Comparison of ENCODE assay signal across 11 mouse cellular contexts in genomic region chr13:28663459-28663858, GRCm38 (mm10).
A peak's percentile ranks its signal among the peaks of the same experiment; 100 is the strongest.
DNase-seq lines count a peak whose midpoint lies in the region; ATAC-seq and TF ChIP-seq lines count a peak whose summit lies in the region.
"Had no signal": no experiment of that assay in that cellular context is flagged by ENCODE, and none has a peak within 500 bp of the region (broad histone marks: within the 10 kb centered on the region; RNA-seq: fewer than 3 reads in every experiment).

No protein-coding gene starts in this region.

- no peaks in the 10 kb centered on the region for H3K9me3 ChIP-seq in hindbrain, embryonic 12.5 days (replicated peaks)
- no peaks in the 10 kb centered on the region for H3K9me3 ChIP-seq in lung, postnatal 0 days (ENCODE audit: low read length)
- H3K9me3 ChIP-seq in intestine, embryonic 16.5 days (ENCODE audit: control insufficient read depth, low read length): no peaks in the 10 kb centered on the region
- H3K9me3 ChIP-seq: embryonic facial prominence, embryonic 13.5 days; liver, embryonic 13.5 days; stomach, embryonic 15.5 days had no signal

- 6% methylated on average over 5 of the region's 5 CpGs for WGBS in hindbrain, embryonic 12.5 days
- WGBS in lung, postnatal 0 days: 11% methylated on average over 5 of the region's 5 CpGs
- 13% methylated on average over 5 of the region's 5 CpGs for WGBS in intestine, embryonic 16.5 days

- H3K27ac ChIP-seq in gastrocnemius, adult 2 months: no peak overlapping the region
- peak overlapping the region; percentile 86; the same call in 1 of the 2 replicates for H3K27ac ChIP-seq in hindbrain, embryonic 12.5 days
- no peak overlapping the region for H3K27ac ChIP-seq in lung, postnatal 0 days (ENCODE audit: low read length)
- H3K27ac ChIP-seq in intestine, embryonic 16.5 days (ENCODE audit: low read length): no peak overlapping the region
- H3K27ac ChIP-seq: liver, embryonic 13.5 days; stomach, embryonic 15.5 days had no signal

- no peaks in the 10 kb centered on the region for H3K36me3 ChIP-seq in hindbrain, embryonic 12.5 days
- no peaks in the 10 kb centered on the region for H3K36me3 ChIP-seq in lung, postnatal 0 days (ENCODE audit: insufficient read depth, low read length)
- no peaks in the 10 kb centered on the region for H3K36me3 ChIP-seq in intestine, embryonic 16.5 days (ENCODE audit: control insufficient read depth, insufficient read depth, low read length)
- H3K36me3 ChIP-seq: embryonic facial prominence, embryonic 13.5 days; liver, embryonic 13.5 days; stomach, embryonic 15.5 days had no signal

- no peak overlapping the region for H3K4me2 ChIP-seq in hindbrain, embryonic 12.5 days (replicated peaks)
- no peak overlapping the region for H3K4me2 ChIP-seq in lung, postnatal 0 days (replicated peaks; ENCODE audit: low read depth, low read length)
- no peak overlapping the region for H3K4me2 ChIP-seq in intestine, embryonic 16.5 days (ENCODE audit: low read depth, low read length)
- H3K4me2 ChIP-seq: embryonic facial prominence, embryonic 13.5 days; liver, embryonic 13.5 days; stomach, embryonic 15.5 days had no signal

- no peak overlapping the region for H3K4me3 ChIP-seq in gastrocnemius, adult 2 months
- no peak overlapping the region for H3K4me3 ChIP-seq in hindbrain, embryonic 12.5 days
- no peak overlapping the region for H3K4me3 ChIP-seq in lung, postnatal 0 days (ENCODE audit: low read depth, low read length)
- no peak overlapping the region for H3K4me3 ChIP-seq in intestine, embryonic 16.5 days (ENCODE audit: low read length)
- H3K4me3 ChIP-seq: embryonic facial prominence, embryonic 13.5 days; liver, embryonic 13.5 days; stomach, embryonic 15.5 days had no signal

- TF ChIP-seq CTCF in gastrocnemius, adult 2 months (IDR thresholded peaks at IDR 0.05): no peak
- TF ChIP-seq CTCF in brain, embryonic 14.5 days (IDR thresholded peaks at IDR 0.05; ENCODE audit: borderline replicate concordance, extremely low read depth, insufficient read depth, insufficient read length): no peak
- no peak for TF ChIP-seq CTCF in lung, postnatal 0 days (IDR thresholded peaks at IDR 0.05)

- H3K27me3 ChIP-seq in hindbrain, embryonic 12.5 days: no peaks in the 10 kb centered on the region
- H3K27me3 ChIP-seq in lung, postnatal 0 days (replicated peaks; ENCODE audit: insufficient read depth, low read length): no peaks in the 10 kb centered on the region
- no peaks in the 10 kb centered on the region for H3K27me3 ChIP-seq in intestine, embryonic 16.5 days (replicated peaks; ENCODE audit: control insufficient read depth, insufficient read depth, low read length)
- H3K27me3 ChIP-seq: embryonic facial prominence, embryonic 13.5 days; liver, embryonic 13.5 days; stomach, embryonic 15.5 days had no signal

- H3K9ac ChIP-seq in hindbrain, embryonic 12.5 days: no peak overlapping the region
- no peak overlapping the region for H3K9ac ChIP-seq in lung, postnatal 0 days (replicated peaks; ENCODE audit: low read depth)
- H3K9ac ChIP-seq in intestine, embryonic 16.5 days (ENCODE audit: low read depth, low read length): no peak overlapping the region
- H3K9ac ChIP-seq: embryonic facial prominence, embryonic 13.5 days; liver, embryonic 13.5 days; stomach, embryonic 15.5 days had no signal

- intact Hi-C loops in gastrocnemius, adult 2 months (cut with DNase I): no loop called here
- intact Hi-C loops in left cerebral cortex, postnatal 25 days (cut with DNase I): no loop called here

- TF ChIP-seq EP300 in lung, postnatal 0 days (IDR thresholded peaks at IDR 0.05): no peak

- no peak for TF ChIP-seq POLR2A in brain, embryonic 14.5 days (IDR thresholded peaks at IDR 0.05; ENCODE audit: borderline replicate concordance, extremely low read depth, insufficient read depth, insufficient read length, poor library complexity, severe bottlenecking)

- peak; percentile 36 for DNase-seq in gastrocnemius, adult 2 months
- no peak for DNase-seq in gastrocnemius, postnatal 25 days
- DNase-seq in brain, embryonic 14.5 days (ENCODE audit: low read depth): peak; percentile 78
- DNase-seq in lung, postnatal 0 days (ENCODE audit: low spot score): peak; percentile 37
- no peak for DNase-seq in urinary bladder, postnatal 10 days (ENCODE audit: low spot score)
- no peak for DNase-seq in left cerebral cortex, postnatal 25 days (ENCODE audit: low spot score in 2 of 2)
- DNase-seq: liver, embryonic 13.5 days had no signal

- no peak for ATAC-seq in hindbrain, embryonic 12.5 days (ENCODE audit: low FRiP score)
- peak; percentile 40; the same call in 1 of the 2 replicates for ATAC-seq in lung, postnatal 0 days
- ATAC-seq in intestine, embryonic 16.5 days: no peak

- H3K4me1 ChIP-seq in hindbrain, embryonic 12.5 days: peaks cover 34% of the 10 kb centered on the region
- no peaks in the 10 kb centered on the region for H3K4me1 ChIP-seq in lung, postnatal 0 days (ENCODE audit: insufficient read depth, low read depth, low read length)
- H3K4me1 ChIP-seq in intestine, embryonic 16.5 days (ENCODE audit: control insufficient read depth, insufficient read depth, low read length): peaks cover 27% of the 10 kb centered on the region

Comparison
In these comparisons a context has a peak if more than half of its experiments do, and no peak if none do; other contexts are left out.
1. DNase-seq: peak in gastrocnemius, adult 2 months (single experiment), brain, embryonic 14.5 days (single experiment) and lung, postnatal 0 days (single experiment); none in gastrocnemius, postnatal 25 days (single experiment), urinary bladder, postnatal 10 days (single experiment) and left cerebral cortex, postnatal 25 days (0 of 2).